In genomic region chr2:101757806-101758205, GRCm38 (mm10) we compare ENCODE assay signal across 22 mouse cellular contexts.
DNase-seq lines count a peak whose midpoint lies in the region; ATAC-seq and TF ChIP-seq lines count a peak whose summit lies in the region.
"Had no signal": no experiment of that assay in that cellular context is flagged by ENCODE, and none has a peak within 500 bp of the region (broad histone marks: within the 10 kb centered on the region; RNA-seq: fewer than 3 reads in every experiment).

No protein-coding gene starts in this region.

- H3K4me1 ChIP-seq in heart, embryonic 10.5 days = peaks cover 32% of the 10 kb centered on the region
- peaks cover 2% of the 10 kb centered on the region for H3K4me1 ChIP-seq in heart, adult 2 months (ENCODE audit: control insufficient read depth, insufficient read depth, low read length)
- peaks cover 96% of the 10 kb centered on the region for H3K4me1 ChIP-seq in megakaryocyte, embryonic 14.5 days

- H3K27me3 ChIP-seq in heart, embryonic 10.5 days (ENCODE audit: insufficient read depth, poor library complexity, severe bottlenecking) = no peaks in the 10 kb centered on the region
- H3K27me3 ChIP-seq in heart, adult 2 months (ENCODE audit: control insufficient read depth, insufficient read depth, low read length) = no peaks in the 10 kb centered on the region
- no peaks in the 10 kb centered on the region for H3K27me3 ChIP-seq in megakaryocyte, embryonic 14.5 days (replicated peaks)
- H3K27me3 ChIP-seq: Patski had no signal

- H3K9ac ChIP-seq in heart, adult 2 months (ENCODE audit: low read depth, low read length) = no peak overlapping the region

- no peaks in the 10 kb centered on the region for H3K9me3 ChIP-seq in heart, embryonic 10.5 days
- no peaks in the 10 kb centered on the region for H3K9me3 ChIP-seq in megakaryocyte, embryonic 14.5 days
- H3K9me3 ChIP-seq: G1E had no signal

- TF ChIP-seq EP300 in heart, adult 2 months (IDR thresholded peaks at IDR 0.05; ENCODE audit: insufficient read depth, low read depth, low read length) = no peak

- H3K79me2 ChIP-seq in heart, adult 2 months (replicated peaks; ENCODE audit: control insufficient read depth, insufficient read depth, low read length) = no peaks in the 10 kb centered on the region

- H3K27ac ChIP-seq in heart, embryonic 10.5 days = no peak overlapping the region
- H3K27ac ChIP-seq in heart, adult 2 months = no peak overlapping the region

- no peak overlapping the region for H3K4me3 ChIP-seq in heart, embryonic 10.5 days
- H3K4me3 ChIP-seq in heart, adult 2 months = no peak overlapping the region
- peak overlapping the region; percentile 25 for H3K4me3 ChIP-seq in megakaryocyte, embryonic 14.5 days (replicated peaks)

- TF ChIP-seq POLR2A in heart, adult 2 months (IDR thresholded peaks at IDR 0.05; ENCODE audit: insufficient read depth, low read depth, low read length) = no peak

- no peak for TF ChIP-seq CTCF in heart, adult 2 months (IDR thresholded peaks at IDR 0.05)

- intact Hi-C loops in heart, adult 2 months (cut with DNase I) = no loop called here

- no peaks in the 10 kb centered on the region for H3K36me3 ChIP-seq in heart, embryonic 10.5 days
- H3K36me3 ChIP-seq in heart, adult 2 months (ENCODE audit: control insufficient read depth, insufficient read depth, low read length) = no peaks in the 10 kb centered on the region
- H3K36me3 ChIP-seq in megakaryocyte, embryonic 14.5 days (replicated peaks; ENCODE audit: low read length) = peaks cover 77% of the 10 kb centered on the region
- H3K36me3 ChIP-seq: G1E had no signal

- WGBS in heart, embryonic 10.5 days = 84% methylated on average over 1 of the region's 1 CpGs
- 86% methylated on average over 1 of the region's 1 CpGs for WGBS in heart, adult 2 months

- peak; percentile 92 for DNase-seq in heart, adult 11 months
- DNase-seq in heart, embryonic 10.5 days (ENCODE audit: low spot score) = no peak
- peak; percentile 12 for DNase-seq in heart, adult 8-10 months (ENCODE audit: low spot score)
- no peak for DNase-seq in heart, adult 2 months
- peak; percentile 59 for DNase-seq in adipocyte (ENCODE audit: low spot score)
- DNase-seq in right cerebral cortex, postnatal 25 days = no peak
- DNase-seq: adrenal gland, adult 2 months; adrenal gland, adult 8-10 months; adrenal gland, postnatal 10 days; adrenal gland, postnatal 14 days; adrenal gland, postnatal 25 days; adrenal gland, postnatal 36 days; B cell, adult 2 months; cerebellum, adult 11 months; cerebellum, adult 11-12 months; cerebellum, adult 18-20 months had no signal

- ATAC-seq in megakaryocyte, adult 5-6 weeks (ENCODE audit: poor library complexity, severe bottlenecking) = no peak
- ATAC-seq: activated CD4-positive, CD25-positive, alpha-beta regulatory T cell, adult 4 months; CD4-positive, CD25-positive, alpha-beta regulatory T cell, adult 4 months; Patski had no signal

Comparison
In these comparisons a context has a peak if more than half of its experiments do, and no peak if none do; other contexts are left out.
1. DNase-seq: peak in heart, adult 11 months (single experiment), heart, adult 8-10 months (single experiment) and adipocyte (single experiment); none in heart, embryonic 10.5 days (single experiment), heart, adult 2 months (0 of 2) and right cerebral cortex, postnatal 25 days (single experiment).